Mouse (Mus musculus): ENCODE measurements around the gene Gtf2b.

The Gtf2b gene

GRCm38 (mm10) chr3:142764995-142765777 is at the start of gene Gtf2b:
Gene Gtf2b (plus strand): TSS chr3:142765045.
- in situ Hi-C loops (cut with MboI): loop anchor here (25.0 kb wide), 2 partner anchors 1797 to 1947 kb away; partner anchors contain the start of genes Hs2st1, Selenof and Sh3glb1

- in situ Hi-C loops (cut with MboI): no loop called here
Measured at GRCm38 (mm10) chr3:142725481-142725880, 39.4 kb upstream of the Gtf2b start.

GRCm38 (mm10) chr3:142725969-142726672 is 38.7 kb upstream of the Gtf2b start:
- in situ Hi-C loops (cut with MboI): no loop called here

GRCm38 (mm10) chr3:142734291-142734690 is 30.6 kb upstream of the Gtf2b start:
- in situ Hi-C loops (cut with MboI): no loop called here

GRCm38 (mm10) chr3:142740896-142741295 is 23.9 kb upstream of the Gtf2b start:
- in situ Hi-C loops (cut with MboI): no loop called here

- in situ Hi-C loops (cut with MboI): no loop called here
Measured at GRCm38 (mm10) chr3:142743973-142744898, 20.6 kb upstream of the Gtf2b start.

GRCm38 (mm10) chr3:142745076-142745475 is 19.8 kb upstream of the Gtf2b start:
- in situ Hi-C loops (cut with MboI): no loop called here

- in situ Hi-C loops (cut with MboI): no loop called here
Measured at GRCm38 (mm10) chr3:142747673-142748072, 17.2 kb upstream of the Gtf2b start.

- in situ Hi-C loops (cut with MboI): no loop called here
Measured at GRCm38 (mm10) chr3:142749131-142749530, 15.7 kb upstream of the Gtf2b start.

GRCm38 (mm10) chr3:142755132-142755867 is 9.5 kb upstream of the Gtf2b start:
- in situ Hi-C loops (cut with MboI): loop anchor here (25.0 kb wide), 2 partner anchors 1807 to 1957 kb away; partner anchors contain the start of genes Hs2st1, Selenof and Sh3glb1

- in situ Hi-C loops (cut with MboI): loop anchor here (25.0 kb wide), 2 partner anchors 1804 to 1954 kb away; partner anchors contain the start of genes Hs2st1, Selenof and Sh3glb1
Measured at GRCm38 (mm10) chr3:142757841-142758240, 7.0 kb upstream of the Gtf2b start.

GRCm38 (mm10) chr3:142758593-142758992 is 6.3 kb upstream of the Gtf2b start:
- in situ Hi-C loops (cut with MboI): loop anchor here (25.0 kb wide), 2 partner anchors 1804 to 1954 kb away; partner anchors contain the start of genes Hs2st1, Selenof and Sh3glb1

- in situ Hi-C loops (cut with MboI): loop anchor here (25.0 kb wide), 2 partner anchors 1802 to 1952 kb away; partner anchors contain the start of genes Hs2st1, Selenof and Sh3glb1
Measured at GRCm38 (mm10) chr3:142760356-142760755, 4.5 kb upstream of the Gtf2b start.

- in situ Hi-C loops (cut with MboI): loop anchor here (25.0 kb wide), 2 partner anchors 1797 to 1947 kb away; partner anchors contain the start of genes Hs2st1, Selenof and Sh3glb1
Measured at GRCm38 (mm10) chr3:142765778-142766165, 927 bp downstream of the Gtf2b start.

GRCm38 (mm10) chr3:142768498-142768897 is 3.7 kb downstream of the Gtf2b start:
- in situ Hi-C loops (cut with MboI): loop anchor here (25.0 kb wide), 2 partner anchors 1794 to 1944 kb away; partner anchors contain the start of genes Hs2st1, Selenof and Sh3glb1

GRCm38 (mm10) chr3:142770518-142770917 is 5.7 kb downstream of the Gtf2b start:
- in situ Hi-C loops (cut with MboI): loop anchor here (25.0 kb wide), 2 partner anchors 1792 to 1942 kb away; partner anchors contain the start of genes Hs2st1, Selenof and Sh3glb1

GRCm38 (mm10) chr3:142773538-142774191 is 8.8 kb downstream of the Gtf2b start:
- in situ Hi-C loops (cut with MboI): loop anchor here (25.0 kb wide), 2 partner anchors 1789 to 1939 kb away; partner anchors contain the start of genes Hs2st1, Selenof and Sh3glb1

- in situ Hi-C loops (cut with MboI): no loop called here
Measured at GRCm38 (mm10) chr3:142777227-142777626, 12.4 kb downstream of the Gtf2b start.

- in situ Hi-C loops (cut with MboI): no loop called here
Measured at GRCm38 (mm10) chr3:142786423-142787072, 21.7 kb downstream of the Gtf2b start.
